Mouse (Mus musculus) cerebellum, adult 2 months (tissue): ENCODE results near the gene Tinf2.

ENCODE experiments used
- CTCF ChIP-seq: fragments of 200-500 bp; IDR thresholded peaks from 2 replicates; pipeline ENCODE4 v1.5.1; 2011; ENCODE audit warnings: low read depth, mild to moderate bottlenecking, control low read depth, low read length, moderate library complexity, borderline replicate concordance; ENCODE audit not compliant: insufficient read depth
- POLR2A ChIP-seq: fragments of 200-500 bp; IDR thresholded peaks from 2 replicates; pipeline ENCODE4 v1.6.1; 2011; ENCODE audit warnings: low read length, control low read depth, borderline replicate concordance; ENCODE audit not compliant: insufficient read depth

DNA sequence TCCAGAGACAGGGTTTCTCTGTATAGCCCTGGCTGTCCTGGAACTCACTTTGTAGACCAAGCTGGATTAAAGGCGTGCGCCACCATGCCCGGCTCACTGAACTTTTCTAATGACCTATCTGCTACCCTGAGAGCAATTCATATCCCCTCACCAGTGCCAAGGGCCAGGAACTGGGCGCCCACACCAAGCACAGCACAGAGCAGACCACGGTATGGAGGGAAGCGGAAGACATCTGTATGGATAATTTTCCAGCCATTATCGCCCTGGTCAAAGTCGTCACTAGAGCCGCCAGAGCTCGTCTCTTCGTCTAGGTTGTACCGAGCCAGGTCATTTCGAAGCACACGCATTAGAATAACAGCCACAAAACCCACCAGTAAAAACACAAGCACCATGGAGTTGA lies 40.8 kb downstream of the Tinf2 start:
- TF ChIP-seq POLR2A: no peak
- no peak for TF ChIP-seq CTCF
